Mouse (Mus musculus): ENCODE results near the gene 4933407L21Rik.

The 4933407L21Rik gene

GRCm38 (mm10) chr1:85916830-85917450 lies 11.3 kb upstream of the 4933407L21Rik start:
- DNase-seq (ENCODE audit: low read depth): no peak

- no peak for DNase-seq (ENCODE audit: low read depth)
Observed at GRCm38 (mm10) chr1:85919621-85920020, 8.7 kb upstream of the 4933407L21Rik start.

- DNase-seq (ENCODE audit: low read depth): no peak
Observed at GRCm38 (mm10) chr1:85921725-85922124, 6.6 kb upstream of the 4933407L21Rik start.

GRCm38 (mm10) chr1:85922127-85922864 lies 6.0 kb upstream of the 4933407L21Rik start:
- peak; percentile 13 for DNase-seq (ENCODE audit: low read depth)

- no peak for DNase-seq (ENCODE audit: low read depth)
Observed at GRCm38 (mm10) chr1:85922865-85923211, 5.4 kb upstream of the 4933407L21Rik start.

GRCm38 (mm10) chr1:85925183-85925582 lies 3.1 kb upstream of the 4933407L21Rik start:
- DNase-seq (ENCODE audit: low read depth): no peak

GRCm38 (mm10) chr1:85928688-85929065 lies 394 bp downstream of the 4933407L21Rik start:
- no peak for DNase-seq (ENCODE audit: low read depth)

GRCm38 (mm10) chr1:85929406-85929805 lies 1.1 kb downstream of the 4933407L21Rik start:
- DNase-seq (ENCODE audit: low read depth): peak; percentile 11

- DNase-seq (ENCODE audit: low read depth): no peak
Observed at GRCm38 (mm10) chr1:85931170-85931569, 2.9 kb downstream of the 4933407L21Rik start.

- DNase-seq (ENCODE audit: low read depth): no peak
Observed at GRCm38 (mm10) chr1:85933226-85933625, 4.9 kb downstream of the 4933407L21Rik start.

- no peak for DNase-seq (ENCODE audit: low read depth)
Observed at GRCm38 (mm10) chr1:85933631-85934465, 5.6 kb downstream of the 4933407L21Rik start.

GRCm38 (mm10) chr1:85934560-85934959 lies 6.3 kb downstream of the 4933407L21Rik start:
- no peak for DNase-seq (ENCODE audit: low read depth)

- DNase-seq (ENCODE audit: low read depth): peak; percentile 78
Observed at GRCm38 (mm10) chr1:85935148-85935852, 7.0 kb downstream of the 4933407L21Rik start.

- no peak for DNase-seq (ENCODE audit: low read depth)
Observed at GRCm38 (mm10) chr1:85936265-85936664, 8.0 kb downstream of the 4933407L21Rik start.

GRCm38 (mm10) chr1:85937323-85937722 lies 9.0 kb downstream of the 4933407L21Rik start:
- no peak for DNase-seq (ENCODE audit: low read depth)

GRCm38 (mm10) chr1:85942318-85942717 lies 14.0 kb downstream of the 4933407L21Rik start:
- DNase-seq (ENCODE audit: low read depth): no peak

- no peak for DNase-seq (ENCODE audit: low read depth)
Observed at GRCm38 (mm10) chr1:85949085-85949684, 20.9 kb downstream of the 4933407L21Rik start.

GRCm38 (mm10) chr1:85955150-85955549 lies 26.9 kb downstream of the 4933407L21Rik start:
- peak; percentile 26 for DNase-seq (ENCODE audit: low read depth)

- DNase-seq (ENCODE audit: low read depth): no peak
Observed at GRCm38 (mm10) chr1:85957290-85957689, 29.0 kb downstream of the 4933407L21Rik start.

- DNase-seq (ENCODE audit: low read depth): no peak
Observed at GRCm38 (mm10) chr1:85957942-85958619, 29.8 kb downstream of the 4933407L21Rik start.

All from NIH3T3 (cell line).